Mouse (Mus musculus): Measurements from ENCODE around the gene Olfr98. TPM values are rescaled to one million over a fixed set of nuclear protein-coding genes. Genes with fewer than 3 reads are reported as not detected.

Olfr98 gene
- polyA plus RNA-seq, 1 experiment from 2014 or later, result not detected

- Histone ChIP-seq H3K9me3 (ENCODE audit: control insufficient read depth, low read length) (no peaks in the 10 kb centered on the region), H3K4me3 (ENCODE audit: low read depth, low read length) (no peak within 1 kb of the TSS), H3K36me3 (ENCODE audit: control insufficient read depth, insufficient read depth, low read length) (no peaks in the 10 kb centered on the region), H3K27ac (ENCODE audit: low read depth, low read length) (no peak within 1 kb of the TSS), H3K27me3 (replicated peaks; ENCODE audit: control insufficient read depth, insufficient read depth, low read length) (peaks cover 14% of the 10 kb centered on the region), H3K9ac (ENCODE audit: low read depth, low read length) (no peak within 1 kb of the TSS), H3K4me1 (replicated peaks; ENCODE audit: control insufficient read depth, insufficient read depth, low read length) (no peaks in the 10 kb centered on the region), H3K4me2 (no peak within 1 kb of the TSS)
- no peak for DNase-seq (ENCODE audit: low spot score)
- WGBS, result 72% methylated on average over 3 of the region's 3 CpGs
- no peak for ATAC-seq (replicated peaks; ENCODE audit: low FRiP score)
Measured at GRCm38 (mm10) chr17:37213018-37213417, 50.5 kb downstream of the Olfr98 start, which contains the start of gene Olfr95. TSS of gene Olfr95 (minus strand) at chr17:37213118.

Other genes with a start within 250 kb of the Olfr98 start
- gene Mog, start 240.4 kb downstream of the Olfr98 start, polyA plus RNA-seq (2014; fragmentation: Nextera tagmentation; extraction: Ambion mirVana), result 0.14 TPM in 1 of 2 replicates, not detected in the other
- gene Gabbr1, start 217.8 kb downstream of the Olfr98 start, polyA plus RNA-seq (2014; fragmentation: Nextera tagmentation; extraction: Ambion mirVana), result 2.9 and 3.9 TPM in 2 replicates
- not detected in 2 replicates for gene Olfr90, start 175.2 kb downstream of the Olfr98 start, polyA plus RNA-seq (2014; fragmentation: Nextera tagmentation; extraction: Ambion mirVana)
- 0.06 TPM in 1 of 2 replicates, not detected in the other for gene Olfr91, start 165.5 kb downstream of the Olfr98 start, polyA plus RNA-seq (2014; fragmentation: Nextera tagmentation; extraction: Ambion mirVana)
- gene Olfr92, start 143.7 kb downstream of the Olfr98 start, polyA plus RNA-seq (2014; fragmentation: Nextera tagmentation; extraction: Ambion mirVana), result not detected in 2 replicates
- gene Olfr93, start 102.3 kb downstream of the Olfr98 start, polyA plus RNA-seq (2014; fragmentation: Nextera tagmentation; extraction: Ambion mirVana), result not detected in 2 replicates
- not detected in 2 replicates for gene Ubd, start 69.9 kb downstream of the Olfr98 start, polyA plus RNA-seq (2014; fragmentation: Nextera tagmentation; extraction: Ambion mirVana)
- not detected in 2 replicates for gene Olfr94, start 62.8 kb downstream of the Olfr98 start, polyA plus RNA-seq (2014; fragmentation: Nextera tagmentation; extraction: Ambion mirVana)
- gene Olfr95, start 50.6 kb downstream of the Olfr98 start, polyA plus RNA-seq (2014; fragmentation: Nextera tagmentation; extraction: Ambion mirVana), result not detected in 2 replicates
- gene Olfr96, start 43.6 kb downstream of the Olfr98 start, polyA plus RNA-seq (2014; fragmentation: Nextera tagmentation; extraction: Ambion mirVana), result not detected in 2 replicates
- gene Olfr97, start 26.4 kb downstream of the Olfr98 start, polyA plus RNA-seq (2014; fragmentation: Nextera tagmentation; extraction: Ambion mirVana), result not detected in 2 replicates
- 1.4 and 1.9 TPM in 2 replicates for gene H2-M3, start 6.5 kb upstream of the Olfr98 start, polyA plus RNA-seq (2014; fragmentation: Nextera tagmentation; extraction: Ambion mirVana)
- not detected in 2 replicates for gene Olfr99, start 19.7 kb upstream of the Olfr98 start, polyA plus RNA-seq (2014; fragmentation: Nextera tagmentation; extraction: Ambion mirVana)
- not detected in 2 replicates for gene Olfr101, start 40.6 kb upstream of the Olfr98 start, polyA plus RNA-seq (2014; fragmentation: Nextera tagmentation; extraction: Ambion mirVana)
- gene Olfr102, start 53.3 kb upstream of the Olfr98 start, polyA plus RNA-seq (2014; fragmentation: Nextera tagmentation; extraction: Ambion mirVana), result not detected in 2 replicates
- gene Olfr103, start 75.9 kb upstream of the Olfr98 start, polyA plus RNA-seq (2014; fragmentation: Nextera tagmentation; extraction: Ambion mirVana), result not detected in 2 replicates
- gene Olfr104-ps, start 95.8 kb upstream of the Olfr98 start, polyA plus RNA-seq (2014; fragmentation: Nextera tagmentation; extraction: Ambion mirVana), result not detected in 2 replicates
- not detected in 2 replicates for gene Olfr105-ps, start 115.3 kb upstream of the Olfr98 start, polyA plus RNA-seq (2014; fragmentation: Nextera tagmentation; extraction: Ambion mirVana)
- gene Olfr106-ps, start 126.6 kb upstream of the Olfr98 start, polyA plus RNA-seq (2014; fragmentation: Nextera tagmentation; extraction: Ambion mirVana), result not detected in 2 replicates
- not detected in 2 replicates for gene Olfr107, start 135.5 kb upstream of the Olfr98 start, polyA plus RNA-seq (2014; fragmentation: Nextera tagmentation; extraction: Ambion mirVana)
- not detected in 2 replicates for gene Olfr108, start 181.7 kb upstream of the Olfr98 start, polyA plus RNA-seq (2014; fragmentation: Nextera tagmentation; extraction: Ambion mirVana)
- gene Olfr109, start 195.2 kb upstream of the Olfr98 start, polyA plus RNA-seq (2014; fragmentation: Nextera tagmentation; extraction: Ambion mirVana), result not detected in 2 replicates
- gene H2-M2, start 219.8 kb upstream of the Olfr98 start, polyA plus RNA-seq (2014; fragmentation: Nextera tagmentation; extraction: Ambion mirVana), result not detected in 2 replicates
- not detected in 2 replicates for gene Olfr110, start 228.7 kb upstream of the Olfr98 start, polyA plus RNA-seq (2014; fragmentation: Nextera tagmentation; extraction: Ambion mirVana)
- gene Olfr111, start 244.3 kb upstream of the Olfr98 start, polyA plus RNA-seq (2014; fragmentation: Nextera tagmentation; extraction: Ambion mirVana), result not detected in 2 replicates